Comparison of ENCODE assay signal across 8 mouse cellular contexts in genomic region chr8:121241761-121242552, GRCm38 (mm10).
DNase-seq lines count a peak whose midpoint lies in the region; ATAC-seq lines count a peak whose summit lies in the region.

No protein-coding gene starts in this region.

- WGBS in forebrain, embryonic 13.5 days = 4% methylated on average over 14 of the region's 14 CpGs
- WGBS in hindbrain, embryonic 12.5 days = 8% methylated on average over 14 of the region's 14 CpGs
- WGBS in limb, embryonic 15.5 days = 11% methylated on average over 14 of the region's 14 CpGs

- intact Hi-C loops in heart, postnatal 25 days (cut with DNase I) = no loop called here

- peak overlapping the region; percentile 33 for H3K4me2 ChIP-seq in forebrain, embryonic 13.5 days
- no peak overlapping the region for H3K4me2 ChIP-seq in hindbrain, embryonic 12.5 days (replicated peaks)
- no peak overlapping the region for H3K4me2 ChIP-seq in limb, embryonic 15.5 days

- no peak overlapping the region for H3K4me3 ChIP-seq in forebrain, embryonic 13.5 days
- H3K4me3 ChIP-seq in hindbrain, embryonic 12.5 days = no peak overlapping the region
- H3K4me3 ChIP-seq in limb, embryonic 15.5 days = no peak overlapping the region

- peaks cover 31% of the 10 kb centered on the region for H3K4me1 ChIP-seq in forebrain, embryonic 13.5 days
- H3K4me1 ChIP-seq in hindbrain, embryonic 12.5 days = peaks cover 30% of the 10 kb centered on the region
- H3K4me1 ChIP-seq in limb, embryonic 15.5 days = peaks cover 17% of the 10 kb centered on the region; the same call in 1 of the 2 replicates

- H3K27ac ChIP-seq in forebrain, embryonic 13.5 days = peak overlapping the region; percentile 55
- H3K27ac ChIP-seq in hindbrain, embryonic 12.5 days = peak overlapping the region; percentile 25; the same call in 1 of the 2 replicates
- H3K27ac ChIP-seq in limb, embryonic 15.5 days = no peak overlapping the region

- ATAC-seq in forebrain, embryonic 13.5 days = peak; percentile 75; the same call in 1 of the 2 replicates
- ATAC-seq in hindbrain, embryonic 12.5 days (ENCODE audit: low FRiP score) = peak; percentile 69
- peak; percentile 61; the same call in 1 of the 2 replicates for ATAC-seq in limb, embryonic 15.5 days (ENCODE audit: insufficient number of reproducible peaks, low FRiP score, low TSS enrichment, low read depth)

- H3K9ac ChIP-seq in forebrain, embryonic 13.5 days = no peak overlapping the region
- H3K9ac ChIP-seq in hindbrain, embryonic 12.5 days = no peak overlapping the region
- H3K9ac ChIP-seq in limb, embryonic 15.5 days = no peak overlapping the region

- H3K36me3 ChIP-seq in forebrain, embryonic 13.5 days (ENCODE audit: poor library complexity, severe bottlenecking) = no peaks in the 10 kb centered on the region
- no peaks in the 10 kb centered on the region for H3K36me3 ChIP-seq in hindbrain, embryonic 12.5 days
- H3K36me3 ChIP-seq in limb, embryonic 15.5 days = no peaks in the 10 kb centered on the region

- peak; percentile 94 for DNase-seq in heart, adult 11 months
- DNase-seq in heart, postnatal 25 days (ENCODE audit: low spot score) = no peak
- DNase-seq in retina, postnatal 1 day = peak; percentile 94
- DNase-seq in thymus, postnatal 10 days (ENCODE audit: low spot score in 2 of 2) = no peak
- no peak for DNase-seq in thymus, postnatal 0 days (ENCODE audit: low spot score)

- H3K27me3 ChIP-seq in forebrain, embryonic 13.5 days = no peaks in the 10 kb centered on the region
- peaks cover 10% of the 10 kb centered on the region for H3K27me3 ChIP-seq in hindbrain, embryonic 12.5 days
- H3K27me3 ChIP-seq in limb, embryonic 15.5 days = peaks cover 8% of the 10 kb centered on the region; the same call in 1 of the 2 replicates

- H3K9me3 ChIP-seq in forebrain, embryonic 13.5 days (replicated peaks) = no peaks in the 10 kb centered on the region
- H3K9me3 ChIP-seq in hindbrain, embryonic 12.5 days (replicated peaks) = no peaks in the 10 kb centered on the region
- H3K9me3 ChIP-seq in limb, embryonic 15.5 days = no peaks in the 10 kb centered on the region

Comparison
In these comparisons a context has a peak if more than half of its experiments do, and no peak if none do; other contexts are left out.
1. DNase-seq: peak in heart, adult 11 months (single experiment) and retina, postnatal 1 day (single experiment); none in heart, postnatal 25 days (single experiment), thymus, postnatal 10 days (0 of 2) and thymus, postnatal 0 days (single experiment).
2. Peak in every context shown above with its lines, with median percentiles within 50 percentile points of each other: ATAC-seq.